Mouse (Mus musculus) thymus, postnatal 25 days (tissue): ENCODE results near the gene Parp1.
"Not testable (repeated sequence)": the region's sequence is repeated elsewhere in the genome, so short reads cannot be mapped to it uniquely, and the experiment has no call there.

Source experiments
- DNase-seq: peaks from one replicate; pipeline ENCODE4 v3.0.0; 2022

Parp1 gene

DNA sequence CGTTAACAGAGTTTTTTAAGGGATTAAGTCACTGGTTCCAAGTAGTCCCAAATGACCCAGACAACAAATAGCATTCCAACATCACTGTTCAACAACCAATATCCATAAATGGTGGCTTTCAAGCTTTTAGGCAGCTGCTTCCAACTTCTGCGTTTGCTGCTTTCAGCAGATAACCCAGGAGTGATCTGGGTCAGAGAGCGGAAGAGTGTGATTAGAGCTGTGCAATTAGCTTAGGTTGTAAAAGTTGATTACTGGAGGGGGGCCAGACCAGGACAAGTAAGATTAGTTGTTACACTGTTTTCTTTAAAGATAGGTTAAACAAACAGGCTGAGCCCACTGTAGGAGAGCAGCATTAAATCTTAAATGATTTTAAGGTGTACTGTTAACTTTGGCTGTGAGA is 7.5 kb upstream of the Parp1 start:
- no peak for DNase-seq

DNA sequence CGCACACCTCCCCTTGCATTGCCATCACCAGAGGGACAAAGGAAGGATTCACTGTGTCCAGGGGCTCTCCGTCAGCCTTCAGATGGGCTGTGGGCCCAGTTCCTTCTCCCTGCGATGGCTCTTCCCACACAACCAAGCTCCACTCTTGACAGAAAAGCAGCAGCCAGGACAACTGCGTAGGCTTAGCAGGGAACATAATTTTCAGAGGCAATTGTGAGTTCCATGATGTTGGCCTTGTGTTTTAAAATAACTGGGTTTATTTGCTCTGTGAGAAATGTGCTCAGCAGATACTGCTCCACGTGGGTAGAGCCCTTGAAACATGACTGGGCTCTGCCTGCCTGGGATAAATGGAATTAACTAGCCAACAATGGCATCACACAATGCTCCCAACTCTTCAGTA is 3.8 kb upstream of the Parp1 start:
- no peak for DNase-seq

DNA sequence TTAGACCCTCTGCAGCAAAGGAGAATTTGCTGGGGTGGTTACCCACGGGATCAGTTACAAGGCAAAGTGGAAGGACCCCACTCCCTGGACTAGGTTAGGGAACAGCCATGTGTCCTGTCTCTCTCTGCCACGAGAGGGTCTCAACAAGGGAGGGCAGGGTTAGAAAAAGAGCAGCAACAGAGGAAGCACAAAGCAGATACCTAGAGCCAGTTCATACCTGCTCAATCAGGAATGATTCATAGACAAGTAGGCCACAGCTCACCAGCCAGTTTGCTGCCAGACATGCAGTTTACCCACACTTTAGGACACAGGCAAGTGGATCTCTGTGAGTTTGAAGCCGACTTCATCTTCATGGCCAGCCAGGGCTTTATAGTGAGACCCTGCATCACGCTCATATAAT is 963 bp upstream of the Parp1 start:
- no peak for DNase-seq

DNA sequence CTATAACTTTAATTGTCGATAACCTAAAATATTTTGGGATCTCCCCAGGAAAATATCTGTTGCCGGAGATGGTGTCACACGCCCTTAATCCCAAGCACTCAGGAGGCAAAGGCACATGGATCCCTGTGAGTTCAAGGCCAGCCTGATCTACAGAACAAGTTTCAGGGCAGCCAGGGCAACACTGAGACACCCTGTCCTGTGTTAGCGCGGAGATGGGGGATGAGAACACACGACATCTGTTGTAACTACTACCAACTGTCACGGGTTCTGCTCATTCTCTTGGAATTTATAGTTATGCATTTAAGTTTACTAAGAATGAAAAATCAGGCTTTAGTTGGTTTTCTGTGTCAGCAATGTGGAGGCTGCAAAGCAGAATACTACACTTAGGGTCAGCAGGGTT is 476 bp upstream of the Parp1 start:
- no peak for DNase-seq

DNA sequence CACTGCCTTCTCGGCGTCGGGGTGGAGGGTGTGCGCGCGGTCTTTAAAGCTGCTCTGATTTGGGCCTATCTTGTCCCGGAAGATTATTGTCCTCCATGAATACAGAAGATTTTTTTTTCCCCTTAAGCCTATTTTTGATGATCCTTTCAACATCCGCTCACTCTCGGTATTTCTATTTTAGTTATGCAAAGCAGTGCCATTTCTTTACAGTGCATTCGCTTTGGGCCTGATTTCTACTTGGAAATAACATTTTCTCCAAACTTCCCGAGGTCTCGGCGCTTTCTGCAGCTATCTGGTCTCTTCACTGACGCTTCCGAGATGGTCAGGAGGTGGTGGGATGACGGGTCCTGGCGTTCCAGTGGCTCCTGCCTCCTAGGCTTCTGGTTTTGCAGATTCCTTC is 729 bp downstream of the Parp1 start:
- no peak for DNase-seq

DNA sequence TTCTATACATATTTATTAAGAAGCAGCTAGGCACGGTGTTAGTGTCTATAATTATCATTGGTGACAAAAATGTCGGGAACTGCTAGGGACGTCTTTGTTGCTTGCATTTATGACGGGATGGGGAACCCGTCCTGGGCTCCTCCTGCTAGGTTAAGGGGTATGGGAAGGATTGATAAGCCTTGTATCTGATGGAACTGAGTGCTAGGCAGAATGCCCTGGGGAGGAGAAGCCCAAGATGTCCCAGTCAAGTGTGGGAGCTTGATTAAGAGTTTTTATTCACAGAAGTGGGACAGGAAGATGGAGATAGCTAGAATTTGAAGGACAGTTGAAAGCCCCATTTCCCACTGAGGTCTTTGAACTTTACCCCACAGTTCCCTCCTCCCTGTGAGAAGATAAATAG is 1.5 kb downstream of the Parp1 start:
- no peak for DNase-seq

DNA sequence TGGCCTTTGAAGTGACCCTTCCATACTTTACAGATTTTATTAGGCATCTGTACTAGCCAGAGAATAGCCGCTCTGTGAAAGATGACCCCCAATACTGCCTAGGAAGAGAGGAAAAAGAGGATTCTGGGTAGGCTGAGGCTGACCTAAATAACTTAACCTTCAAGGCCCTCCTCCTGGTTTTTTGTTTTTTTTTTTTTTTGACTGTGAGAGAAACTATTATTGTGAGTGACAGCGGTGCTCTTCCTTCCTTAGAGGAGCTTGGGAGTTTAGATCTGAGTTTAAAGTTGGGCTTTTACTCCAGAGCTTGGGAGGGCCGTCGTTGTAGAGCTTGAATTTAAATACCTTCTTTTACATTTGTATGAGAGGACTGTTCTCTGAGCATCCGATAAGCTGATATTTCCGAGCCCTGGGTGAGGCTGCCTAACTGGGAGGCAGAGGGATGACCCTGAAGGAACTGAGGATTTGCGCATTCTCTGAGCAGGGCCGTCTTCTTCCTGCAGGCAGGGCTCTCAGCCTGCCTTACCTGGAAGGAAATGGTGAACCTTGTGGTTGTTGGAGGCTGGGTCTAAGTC is 2.4 kb downstream of the Parp1 start:
- no peak for DNase-seq

DNA sequence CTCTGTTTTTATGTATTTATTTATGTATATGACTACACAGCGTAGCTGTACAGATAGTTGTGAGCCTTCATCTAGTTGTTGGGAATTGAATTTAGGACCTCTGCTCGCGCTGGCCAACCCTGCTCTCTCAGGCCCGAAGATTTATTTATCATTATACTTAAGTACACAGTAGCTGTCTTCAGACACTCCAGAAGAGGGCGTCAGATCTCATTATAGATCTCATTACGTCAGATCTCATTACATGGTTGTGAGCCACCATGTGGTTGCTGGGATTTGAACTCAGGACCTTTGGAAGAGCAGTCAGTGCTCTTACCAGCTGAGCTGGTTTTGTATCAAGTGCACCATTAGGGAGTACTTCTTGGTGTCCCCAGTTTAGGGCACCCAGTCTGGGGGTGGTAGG is 3.0 kb downstream of the Parp1 start:
- not testable (repeated sequence) for DNase-seq

DNA sequence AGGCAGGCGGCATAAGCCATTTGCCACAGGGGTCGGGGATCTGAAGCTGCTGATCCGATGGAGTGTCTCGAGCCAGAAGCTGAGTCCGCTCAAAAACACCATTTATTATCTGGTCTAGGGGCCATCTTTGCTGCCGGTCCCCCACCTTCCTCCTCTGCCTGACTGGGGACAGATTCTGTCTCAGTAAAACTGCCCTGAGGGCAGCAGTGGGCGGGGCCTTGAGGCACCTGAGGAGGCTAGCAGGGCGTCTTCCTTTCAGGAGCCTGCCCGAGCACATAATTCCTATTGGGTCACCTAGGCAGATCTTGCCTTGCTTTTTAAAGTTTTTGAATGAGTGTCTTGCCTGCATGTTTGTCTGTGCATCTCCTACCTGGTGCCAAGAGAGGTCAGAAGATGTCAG is 3.4 kb downstream of the Parp1 start:
- DNase-seq, result no peak

DNA sequence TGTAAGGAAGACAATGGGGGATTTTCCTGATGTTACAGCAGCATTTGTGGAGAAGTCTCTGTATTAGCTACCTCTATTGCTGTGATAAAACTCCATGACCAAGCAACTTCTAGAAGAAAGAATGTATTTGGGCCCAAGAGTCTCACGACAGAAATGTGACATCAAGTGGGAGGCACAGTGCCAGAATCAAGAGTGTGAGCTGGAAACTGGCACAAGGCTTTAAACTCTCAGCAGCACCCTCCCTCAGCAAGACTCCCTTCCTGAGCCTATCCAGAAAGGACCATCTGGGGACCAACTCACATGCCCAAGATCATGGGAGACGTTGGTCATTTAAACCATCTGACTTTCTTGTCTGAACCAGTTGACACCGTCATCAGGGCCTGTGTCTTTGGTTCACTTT is 7.8 kb downstream of the Parp1 start:
- DNase-seq, result no peak

DNA sequence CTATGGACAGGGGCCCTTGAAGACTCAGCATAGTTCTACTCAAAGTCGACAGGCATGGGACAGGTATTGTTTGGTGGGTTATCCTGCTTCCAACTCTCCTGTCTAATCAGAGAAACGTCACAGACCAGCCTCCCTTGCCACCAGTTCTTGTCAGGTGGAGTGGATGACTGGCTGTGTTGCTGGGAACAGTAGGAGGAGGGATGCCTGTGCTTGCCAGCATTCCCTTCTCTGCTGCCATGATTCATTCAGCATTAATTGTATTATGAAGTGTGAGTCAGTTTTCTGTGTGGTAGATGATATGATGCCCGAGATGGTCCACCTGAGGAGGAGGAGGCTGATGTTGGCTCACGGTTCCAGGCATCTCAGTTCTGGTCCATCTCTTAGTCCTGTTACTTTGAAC is 9.1 kb downstream of the Parp1 start:
- no peak for DNase-seq

DNA sequence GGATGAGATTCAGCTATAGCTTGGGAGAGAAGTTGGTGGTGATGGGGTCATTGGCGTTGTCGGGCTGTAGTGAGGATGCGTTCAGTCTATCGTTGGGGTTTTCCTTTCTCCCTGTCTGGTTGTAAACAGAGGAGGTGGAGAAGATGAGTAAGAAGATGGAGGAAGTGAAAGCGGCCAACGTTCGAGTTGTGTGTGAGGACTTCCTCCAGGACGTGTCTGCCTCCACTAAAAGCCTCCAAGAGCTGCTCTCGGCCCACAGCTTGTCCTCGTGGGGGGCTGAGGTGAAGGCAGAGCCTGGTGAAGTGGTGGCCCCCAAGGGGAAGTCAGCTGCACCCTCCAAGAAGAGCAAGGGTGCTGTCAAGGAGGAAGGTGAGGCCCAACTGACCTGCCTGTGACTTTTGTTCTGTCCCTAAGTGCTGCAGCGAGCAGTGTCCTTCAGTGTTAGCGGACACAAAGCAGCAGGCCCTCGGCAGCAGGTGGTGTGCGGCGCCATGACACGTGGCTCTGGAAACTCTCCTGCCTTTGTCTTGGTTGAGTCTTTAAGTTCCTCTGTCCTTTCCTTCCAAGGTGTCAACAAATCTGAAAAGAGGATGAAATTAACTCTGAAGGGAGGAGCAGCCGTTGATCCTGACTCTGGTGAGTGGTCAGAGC is 19.2 kb downstream of the Parp1 start:
- DNase-seq, result no peak

DNA sequence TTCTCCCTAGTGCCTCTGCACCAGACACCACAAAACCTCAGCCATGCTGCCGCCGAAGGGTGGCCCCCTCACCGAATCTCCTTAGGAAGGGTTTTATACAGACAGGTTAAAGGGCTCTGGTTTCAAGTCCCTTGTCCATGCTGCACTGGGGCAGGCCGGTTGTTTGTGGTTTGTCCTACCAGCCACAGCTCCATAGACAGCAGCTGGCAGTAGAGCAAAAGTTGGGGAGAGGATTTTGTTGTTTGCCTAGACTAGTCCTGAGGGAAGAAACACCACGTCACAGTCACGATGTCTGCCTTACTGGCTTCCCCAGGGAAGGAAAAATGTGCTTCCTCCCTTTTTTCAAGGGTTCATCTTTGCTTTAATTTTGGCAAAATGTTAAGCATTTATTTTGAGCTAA is 31.9 kb downstream of the Parp1 start:
- DNase-seq, result no peak

DNA sequence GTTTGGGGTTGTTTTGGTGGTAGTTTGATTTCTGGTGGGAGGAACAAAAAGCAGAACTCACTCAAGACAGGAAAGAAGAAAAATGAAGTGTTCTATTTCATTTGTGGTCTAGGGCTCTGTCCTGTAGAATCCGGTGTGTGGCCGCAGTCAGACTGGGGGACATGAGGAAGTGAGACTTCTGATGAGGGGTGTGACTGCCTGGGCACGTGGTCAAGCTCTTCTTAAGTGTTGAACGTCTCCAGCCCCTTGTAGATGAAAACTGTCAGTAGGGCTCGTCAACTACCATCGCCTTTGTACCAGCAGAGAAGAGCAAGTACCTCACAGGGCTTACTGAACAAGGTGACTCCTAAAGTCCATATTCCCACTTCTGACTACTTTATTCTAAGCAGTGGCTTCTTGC is 33.1 kb downstream of the Parp1 start:
- no peak for DNase-seq

DNA sequence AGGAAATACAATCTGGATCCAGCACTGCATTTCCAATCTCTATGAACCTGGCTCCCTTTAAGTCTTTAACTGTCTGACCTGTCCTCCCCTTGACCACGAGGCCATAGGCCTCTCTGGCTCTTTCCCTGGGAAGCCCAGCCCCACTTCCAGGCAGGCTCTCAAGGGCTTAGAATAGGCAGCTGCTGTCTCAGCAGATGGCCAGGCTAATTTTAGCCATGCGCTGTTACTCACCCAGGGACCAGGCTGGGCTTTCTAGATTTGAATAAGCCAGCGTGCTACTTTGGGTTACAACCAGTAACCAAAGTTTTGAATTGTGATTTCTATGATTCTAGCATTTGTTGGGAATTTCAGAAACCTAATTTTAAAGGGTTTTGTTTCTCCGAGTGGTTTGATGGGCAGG is 35.9 kb downstream of the Parp1 start:
- DNase-seq, result no peak

DNA sequence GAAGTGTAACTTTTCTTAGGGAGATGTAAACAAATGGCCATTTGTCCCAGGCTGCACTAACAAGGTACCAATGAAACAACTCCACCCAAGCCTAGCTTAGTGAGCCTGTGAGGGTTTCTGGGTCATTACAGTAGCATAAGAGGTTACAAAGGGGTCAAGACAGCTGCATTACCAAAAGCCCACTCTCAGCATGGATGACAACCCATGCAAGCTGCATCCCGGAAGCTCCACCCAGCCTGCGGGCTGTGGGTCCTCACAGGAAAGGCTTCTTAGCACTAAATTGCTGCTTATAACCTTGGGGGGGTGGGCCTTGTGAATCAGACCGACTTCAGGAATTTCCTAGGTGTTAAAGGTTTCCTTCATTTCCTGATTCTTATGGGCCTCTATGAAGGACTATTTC is 37.4 kb downstream of the Parp1 start:
- DNase-seq, result no peak

DNA sequence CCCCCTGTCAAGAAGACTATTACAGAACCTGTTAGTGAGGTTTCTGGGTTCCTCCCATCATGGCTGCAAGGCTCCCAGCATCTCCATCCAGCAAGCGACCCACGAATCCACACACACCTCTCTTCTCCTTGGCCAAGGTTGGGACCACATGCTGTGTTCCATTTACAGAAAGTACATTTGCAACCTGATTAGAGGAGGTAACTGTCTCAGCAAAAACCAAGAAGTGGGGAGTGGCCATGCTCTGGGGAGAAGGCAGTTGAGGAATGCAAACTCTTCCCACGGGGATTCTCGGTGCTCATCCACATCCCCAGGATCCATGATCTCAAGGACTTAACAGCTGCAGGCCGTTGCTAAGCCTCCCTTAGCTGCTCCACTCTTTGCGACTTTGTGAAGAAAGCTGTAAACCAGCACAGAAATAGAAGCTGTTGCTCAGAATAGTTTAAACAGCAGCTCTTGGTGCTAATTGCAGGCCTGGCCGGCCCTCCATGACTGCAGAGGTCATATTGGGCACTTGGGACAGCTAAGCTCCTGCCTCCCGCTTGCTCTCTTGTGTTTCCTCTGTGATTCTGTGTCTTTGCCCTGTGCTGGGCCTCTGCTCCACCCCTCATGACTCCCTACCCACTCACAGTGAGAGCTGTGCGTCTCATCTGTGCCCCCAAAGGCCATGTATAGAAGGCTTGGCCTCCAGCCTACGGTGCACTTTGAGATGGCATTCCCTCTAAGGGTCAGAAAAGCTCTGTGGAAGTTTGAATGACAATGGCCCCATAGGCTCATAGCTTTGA is 38.3 kb downstream of the Parp1 start:
- no peak for DNase-seq

DNA sequence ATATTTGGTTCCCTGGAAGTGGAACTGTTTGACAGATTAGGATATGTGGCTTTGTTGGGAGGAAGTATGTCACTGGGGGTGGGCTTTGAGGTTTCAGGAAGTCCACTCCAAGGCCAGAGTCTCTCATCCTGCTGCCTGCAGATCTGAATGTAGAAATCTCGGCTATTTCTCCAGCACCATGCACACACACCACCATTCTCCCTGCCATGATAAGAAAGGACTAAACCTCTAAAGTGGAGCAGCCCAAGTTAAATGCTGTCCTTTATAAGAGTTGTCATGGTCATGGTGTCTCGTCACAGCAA is 38.8 kb downstream of the Parp1 start:
- DNase-seq, result no peak

DNA sequence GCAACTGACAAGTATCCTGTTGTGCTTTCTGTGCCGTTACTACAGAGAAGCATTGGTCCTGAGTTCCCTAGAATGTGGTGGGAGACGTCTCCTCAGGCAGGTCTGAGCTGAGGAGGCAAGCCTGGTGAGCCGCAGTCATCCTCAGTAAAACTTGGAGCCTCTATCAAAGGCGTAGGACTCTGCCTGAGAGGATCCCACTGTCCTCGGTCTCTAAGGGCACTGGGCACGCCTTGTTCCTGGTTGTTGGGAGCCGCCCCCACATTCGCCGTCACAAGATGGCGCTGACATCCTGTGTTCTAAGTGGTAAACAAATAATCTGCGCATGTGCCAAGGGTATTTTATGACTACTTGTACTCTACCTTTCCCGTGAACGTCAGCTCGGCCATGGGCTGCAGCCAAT is 43.1 kb downstream of the Parp1 start:
- not testable (repeated sequence) for DNase-seq

DNA sequence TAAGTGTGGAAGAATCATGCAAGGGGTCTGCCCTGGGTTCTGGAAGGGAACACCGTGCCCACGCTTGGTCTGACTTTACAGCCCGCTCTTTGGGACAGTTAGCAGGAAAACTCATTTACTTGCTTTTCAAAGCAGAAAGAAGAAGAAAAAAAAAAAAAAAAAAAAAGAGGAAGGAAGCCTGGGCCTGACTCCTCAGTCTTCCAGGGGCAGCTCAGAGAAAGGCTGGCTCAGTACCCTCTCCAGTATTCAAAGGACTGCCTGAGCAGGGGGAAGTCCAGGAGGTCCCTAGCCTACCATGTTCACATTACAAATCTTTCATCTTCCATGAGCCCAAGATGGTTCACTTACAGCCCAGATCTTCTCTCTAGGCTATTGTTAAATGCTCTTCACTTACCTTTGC is 48.0 kb downstream of the Parp1 start:
- no peak for DNase-seq

DNA sequence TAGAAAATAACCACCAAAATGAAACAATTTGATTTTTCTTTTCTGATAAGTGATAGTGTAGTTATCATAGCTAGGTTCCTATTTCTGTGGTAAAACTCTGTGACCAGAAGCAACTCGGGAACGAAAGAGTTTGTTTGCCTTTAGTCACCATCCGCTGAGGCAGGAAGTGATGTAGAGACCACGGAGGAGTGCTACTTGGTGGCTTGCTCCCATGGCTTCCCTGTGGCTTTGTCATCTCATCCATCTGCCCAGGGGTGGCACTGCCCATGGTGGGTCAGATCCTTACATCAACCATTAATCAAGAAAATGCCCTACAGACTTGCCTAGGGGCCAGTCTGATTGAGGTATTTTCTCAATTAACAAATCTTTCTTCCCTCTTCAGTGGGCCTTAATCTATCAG is 53.7 kb downstream of the Parp1 start:
- DNase-seq, result no peak

DNA sequence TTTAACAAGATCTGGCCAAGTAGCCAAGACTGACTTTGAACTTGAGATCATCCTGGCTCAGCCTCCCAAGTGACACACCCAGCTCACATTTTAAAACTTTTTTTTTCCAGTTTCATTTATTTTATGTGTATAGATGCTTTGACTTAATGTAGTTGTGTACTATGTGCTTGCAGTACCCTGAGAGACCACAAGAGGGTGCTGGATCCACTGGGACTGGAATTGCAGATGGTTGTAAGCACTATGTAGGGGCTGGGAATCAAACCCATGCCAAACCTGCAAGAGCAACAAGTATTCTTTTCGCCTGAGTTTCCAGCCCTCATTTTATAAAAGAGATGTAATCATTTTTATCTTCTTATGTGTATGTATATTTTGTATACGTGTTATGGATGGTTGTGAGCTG is 55.2 kb downstream of the Parp1 start:
- peak; percentile 21 for DNase-seq

DNA sequence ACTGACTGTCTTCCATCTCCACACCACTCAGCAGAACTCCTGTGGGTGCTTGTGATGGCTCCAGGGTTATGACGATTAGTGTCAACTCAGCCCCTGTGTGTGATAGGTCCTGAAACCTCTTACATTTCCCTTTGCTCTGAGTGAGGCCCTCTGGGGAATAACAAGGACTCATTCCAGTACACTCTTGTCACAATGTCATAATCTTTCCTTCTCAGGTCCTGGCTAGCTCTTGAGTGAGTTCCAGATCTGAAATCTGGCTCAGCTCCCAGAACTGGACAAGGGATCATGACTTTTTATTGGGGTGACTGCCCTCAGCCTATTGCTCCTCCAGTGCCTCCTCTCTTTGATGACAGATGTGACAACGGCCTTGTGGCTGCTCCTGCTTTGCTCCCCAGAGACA is 57.4 kb downstream of the Parp1 start:
- no peak for DNase-seq

DNA sequence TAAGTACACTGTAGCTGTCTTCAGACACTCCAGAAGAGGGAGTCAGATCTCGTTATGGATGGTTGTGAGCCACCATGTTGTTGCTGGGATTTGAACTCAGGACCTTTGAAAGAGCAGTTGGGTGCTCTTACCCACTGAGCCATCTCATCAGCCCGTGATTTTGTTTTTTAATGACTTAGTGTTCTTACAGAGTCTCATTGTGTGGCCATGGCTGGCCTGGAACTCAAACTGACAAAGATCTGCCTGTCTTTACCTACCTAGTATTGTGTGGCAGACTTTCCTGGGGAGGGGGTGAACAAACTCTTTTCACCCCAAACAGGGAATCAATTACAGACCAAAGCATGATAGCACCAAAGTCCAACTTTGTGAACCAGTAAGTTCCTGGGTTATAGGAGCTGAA is 69.1 kb downstream of the Parp1 start:
- not testable (repeated sequence) for DNase-seq
